Mouse (Mus musculus) forebrain, postnatal 0 days (tissue): ENCODE data around the gene Cdh24. TPM values are rescaled to one million over a fixed set of nuclear protein-coding genes. Genes with fewer than 3 reads are reported as not detected.

Experiments used
- ATAC-seq: fragments of 200-750 bp; cut with Nextera tagmentation; 2 replicates; pipeline ENCODE4 v1.8.0; 2017; ENCODE audit warnings: mild to moderate bottlenecking, moderate library complexity
- DNase-seq: peaks from one replicate; pipeline ENCODE4 v3.0.0-alpha.2; 2015
- H3K27ac ChIP-seq: fragments of 300-500 bp; sonication (generic); 2 replicates; pipeline ENCODE4 v1.5.1; 2014; ENCODE audit warnings: low read depth, mild to moderate bottlenecking, antibody characterized with exemption, low read length, moderate library complexity, mixed read lengths
- H3K27me3 ChIP-seq: fragments of 300-500 bp; sonication (generic); 2 replicates; pipeline ENCODE4 v1.6.1; 2014; ENCODE audit warnings: mild to moderate bottlenecking, low read length, mixed read lengths; ENCODE audit not compliant: insufficient read depth
- H3K36me3 ChIP-seq: fragments of 300-500 bp; sonication (generic); 2 replicates; pipeline ENCODE4 v1.6.1; 2014; ENCODE audit warnings: mild to moderate bottlenecking, moderate library complexity; ENCODE audit not compliant: insufficient read depth
- H3K4me1 ChIP-seq: fragments of 300-500 bp; sonication (generic); 2 replicates; pipeline ENCODE4 v1.6.1; 2014; ENCODE audit warnings: antibody characterized with exemption; ENCODE audit not compliant: insufficient read depth
- H3K4me2 ChIP-seq: fragments of 300-500 bp; sonication (generic); 2 replicates; pipeline ENCODE4 v1.6.1; 2014; ENCODE audit warnings: low read depth, mild to moderate bottlenecking, moderate library complexity
- H3K4me3 ChIP-seq: fragments of 300-500 bp; sonication (generic); 2 replicates; pipeline ENCODE4 v1.5.1; 2014; ENCODE audit warnings: low read depth, low read length, mixed read lengths
- H3K9ac ChIP-seq: fragments of 300-500 bp; sonication (generic); 2 replicates; pipeline ENCODE4 v1.6.1; 2014; ENCODE audit warnings: mild to moderate bottlenecking
- H3K9me3 ChIP-seq: fragments of 300-500 bp; sonication (generic); 2 replicates; pipeline ENCODE4 v1.6.1; 2016; ENCODE audit warnings: low read length
- CTCF ChIP-seq: sonication (generic); IDR thresholded peaks from 2 replicates; pipeline ENCODE4 v1.5.1; 2016; ENCODE audit warnings: antibody characterized with exemption, control low read depth, low read depth
- WGBS: fragments of 180-500 bp; shearing (Covaris S2); extraction: QIAGEN DNeasy Blood & Tissue Kit; methylation state at CpG from one replicate; pipeline ENCODE4 v1.1.7; 2014; 5-methylcytosine and 5-hydroxymethylcytosine counted together
- polyA plus RNA-seq: library from polyadenylated mRNA; unstranded; fragments of >200 nt; fragmentation: Nextera tagmentation; extraction: Ambion mirVana; gene quantifications from 2 replicates; pipeline ENCODE4 v1.2.1, GENCODE M21; 2015
- total RNA-seq: library from RNA; depleted of rRNA; stranded (reverse); fragments of >200 nt; gene quantifications from 2 replicates; pipeline ENCODE4 v1.2.3, GENCODE M21; 2014

The Cdh24 gene
- total and polyA plus RNA-seq, 2 experiments from 2014 or later: 4.6 to 21.7 TPM

GRCm38 (mm10) chr14:54632252-54632651, 8.9 kb downstream of the Cdh24 start:
- no peak for TF ChIP-seq CTCF
- Histone ChIP-seq H3K27ac (no peak overlapping the region), H3K36me3 (peaks cover 40% of the 10 kb centered on the region), H3K4me3 (no peak overlapping the region), H3K9ac (no peak overlapping the region), H3K4me2 (no peak overlapping the region), H3K4me1 (no peaks in the 10 kb centered on the region), H3K27me3 (no peaks in the 10 kb centered on the region), H3K9me3 (no peaks in the 10 kb centered on the region)
- WGBS: 95% methylated on average over 37 of the region's 37 CpGs
- DNase-seq: no peak
- ATAC-seq: no peak

DNA sequence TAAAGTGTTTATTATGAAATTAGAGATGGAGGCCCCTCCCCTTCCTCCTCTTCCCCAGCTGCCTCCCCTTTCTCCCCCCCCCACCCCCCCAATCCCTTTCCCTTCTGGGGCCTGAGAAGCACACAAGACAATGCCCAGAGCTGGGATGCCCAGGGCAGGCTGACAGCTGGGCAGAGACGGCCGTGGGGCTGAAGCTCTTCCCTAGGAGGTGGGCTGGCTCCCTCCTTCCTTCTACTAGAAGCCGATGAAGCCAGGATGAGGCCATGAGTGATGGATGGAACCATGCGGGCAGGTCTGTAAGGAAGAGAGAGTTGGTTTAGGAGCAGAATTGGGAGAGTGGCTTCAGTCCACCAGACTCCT, 9.9 kb downstream of the Cdh24 start:
- WGBS: 69% methylated on average over 4 of the region's 4 CpGs
- DNase-seq (no peak), ATAC-seq (peak; percentile 10; the same call in 1 of the 2 replicates)
- no peak for TF ChIP-seq CTCF
- Histone ChIP-seq H3K4me2 (no peak overlapping the region), H3K4me1 (no peaks in the 10 kb centered on the region), H3K9me3 (no peaks in the 10 kb centered on the region), H3K27me3 (no peaks in the 10 kb centered on the region), H3K9ac (no peak overlapping the region), H3K27ac (no peak overlapping the region), H3K36me3 (peaks cover 34% of the 10 kb centered on the region), H3K4me3 (no peak overlapping the region)

DNA sequence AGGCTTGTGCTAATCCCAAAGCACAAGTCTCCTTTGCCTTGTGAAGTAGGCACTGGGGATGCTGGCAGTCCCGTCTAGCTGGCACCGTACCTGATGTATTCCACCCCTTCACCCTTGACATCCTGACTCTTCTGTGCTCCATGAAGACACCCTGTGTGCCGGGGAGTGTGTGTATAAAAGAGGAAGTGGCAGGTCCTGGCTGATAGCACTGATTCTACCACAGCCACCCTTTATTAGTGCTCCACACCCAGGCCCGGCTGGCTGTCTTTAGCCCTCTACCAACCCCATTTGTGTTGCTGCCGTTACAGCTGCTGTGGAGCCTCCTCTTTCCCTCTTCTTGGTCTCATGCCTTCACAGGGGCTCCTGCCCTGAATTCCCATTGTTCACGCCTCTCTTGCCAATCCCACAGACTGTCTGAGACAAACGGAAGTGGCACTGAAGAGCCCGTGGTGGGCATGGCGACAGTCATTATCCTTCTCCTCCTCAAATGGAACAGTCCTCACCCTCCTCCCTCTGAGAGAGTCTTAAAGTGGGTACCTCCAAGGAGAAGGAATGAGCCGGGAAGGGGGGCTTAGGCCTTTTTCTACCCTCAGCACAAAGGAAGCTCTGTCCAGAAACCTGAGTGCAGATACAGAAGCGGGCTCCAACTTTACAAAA, 10.5 kb downstream of the Cdh24 start:
- Histone ChIP-seq H3K27ac (no peak overlapping the region), H3K4me2 (no peak overlapping the region), H3K9me3 (no peaks in the 10 kb centered on the region), H3K27me3 (no peaks in the 10 kb centered on the region), H3K4me3 (no peak overlapping the region), H3K9ac (no peak overlapping the region), H3K36me3 (peaks cover 34% of the 10 kb centered on the region), H3K4me1 (no peaks in the 10 kb centered on the region)
- 60% methylated on average over 11 of the region's 11 CpGs for WGBS
- no peak for DNase-seq
- no peak for TF ChIP-seq CTCF
- ATAC-seq: peak; percentile 46

GRCm38 (mm10) chr14:54629797-54630196, 11.4 kb downstream of the Cdh24 start:
- no peak for ATAC-seq
- H3K27me3 ChIP-seq: no peaks in the 10 kb centered on the region
- no peak overlapping the region for H3K4me2 ChIP-seq
- H3K36me3 ChIP-seq: peaks cover 34% of the 10 kb centered on the region
- H3K27ac ChIP-seq: no peak overlapping the region
- TF ChIP-seq CTCF: no peak
- WGBS: 94% methylated on average over 2 of the region's 2 CpGs
- H3K4me3 ChIP-seq: no peak overlapping the region
- no peaks in the 10 kb centered on the region for H3K9me3 ChIP-seq
- DNase-seq: no peak
- H3K4me1 ChIP-seq: no peaks in the 10 kb centered on the region
- no peak overlapping the region for H3K9ac ChIP-seq

- no peak for TF ChIP-seq CTCF
- Histone ChIP-seq H3K36me3 (peaks cover 29% of the 10 kb centered on the region), H3K9me3 (no peaks in the 10 kb centered on the region), H3K9ac (no peak overlapping the region), H3K4me3 (no peak overlapping the region), H3K27ac (no peak overlapping the region), H3K4me2 (no peak overlapping the region), H3K4me1 (no peaks in the 10 kb centered on the region), H3K27me3 (no peaks in the 10 kb centered on the region)
- WGBS: 76% methylated on average over 5 of the region's 5 CpGs
- ATAC-seq: no peak
- DNase-seq: no peak
These were observed 13.1 kb downstream of the Cdh24 start for GRCm38 (mm10) chr14:54628103-54628502.

DNA sequence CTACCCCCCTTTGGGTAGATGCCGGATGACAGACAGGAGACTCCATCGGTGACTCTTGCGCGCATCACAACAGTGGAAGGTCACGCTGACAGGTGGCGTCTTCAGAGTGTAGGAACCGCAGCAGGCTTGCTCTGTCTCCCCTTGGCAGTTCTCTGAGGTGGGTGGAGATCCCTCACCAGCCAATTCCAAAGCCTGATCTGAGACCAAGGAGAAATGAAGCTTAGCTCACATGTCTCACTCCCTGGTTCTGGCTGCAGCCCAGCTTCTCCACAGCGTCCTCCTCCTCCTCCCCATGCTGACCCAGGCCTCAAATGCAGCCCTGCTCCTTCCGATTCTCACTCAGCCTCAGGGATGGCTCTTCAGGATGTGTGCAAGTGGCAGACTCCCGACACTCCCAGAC, 16.2 kb downstream of the Cdh24 start:
- Histone ChIP-seq H3K27ac (no peak overlapping the region), H3K36me3 (0 out of 2 replicates have a peak, but pooled peaks cover under 1% of the 10 kb centered on the region), H3K27me3 (no peaks in the 10 kb centered on the region), H3K4me1 (no peaks in the 10 kb centered on the region), H3K9me3 (no peaks in the 10 kb centered on the region), H3K4me3 (no peak overlapping the region), H3K4me2 (no peak overlapping the region), H3K9ac (no peak overlapping the region)
- ATAC-seq (no peak), DNase-seq (no peak)
- WGBS: 72% methylated on average over 10 of the region's 10 CpGs
- TF ChIP-seq CTCF: no peak

GRCm38 (mm10) chr14:54623334-54623733, 17.8 kb downstream of the Cdh24 start:
- Histone ChIP-seq H3K36me3 (no peaks in the 10 kb centered on the region), H3K4me3 (no peak overlapping the region), H3K9ac (no peak overlapping the region), H3K4me2 (no peak overlapping the region), H3K9me3 (no peaks in the 10 kb centered on the region), H3K4me1 (no peaks in the 10 kb centered on the region), H3K27ac (no peak overlapping the region), H3K27me3 (no peaks in the 10 kb centered on the region)
- DNase-seq (no peak), ATAC-seq (no peak)
- no peak for TF ChIP-seq CTCF
- WGBS: 89% methylated on average over 6 of the region's 6 CpGs
